Mouse (Mus musculus) G1E (cell line): Measurements from ENCODE around the gene Creb3l2.

Source experiments
- CTCF ChIP-seq: IDR thresholded peaks from 2 replicates; pipeline ENCODE4 v1.5.1; 2012; ENCODE audit warnings: low read depth, low read length, inconsistent platforms, mixed read lengths
- GATA1 ChIP-seq: IDR thresholded peaks from 2 replicates; pipeline ENCODE4 v1.6.1; 2012; ENCODE audit warnings: borderline replicate concordance, low read length, inconsistent platforms, mixed read lengths
- POLR2AphosphoS5 ChIP-seq: IDR thresholded peaks from 2 replicates; pipeline ENCODE4 v1.6.1; 2012; ENCODE audit warnings: low read depth, low read length, inconsistent platforms; ENCODE audit not compliant: insufficient replicate concordance

GRCm38 (mm10) chr6:37425833-37426232 lies 16.1 kb downstream of the Creb3l2 start:
- TF ChIP-seq GATA1 = no peak
- TF ChIP-seq POLR2AphosphoS5 = no peak
- TF ChIP-seq CTCF = no peak
